Mouse (Mus musculus) frontal cortex, postnatal 36 days (tissue): ENCODE results near the gene Nav2.
A peak's percentile ranks its signal among the peaks of the same experiment; 100 is the strongest.

Source experiments
- DNase-seq, 2 experiments: peaks; one replicate each; pipeline ENCODE4 v3.0.0; 2022; ENCODE audit warnings: low spot score in 2 of 2

The Nav2 gene

DNA sequence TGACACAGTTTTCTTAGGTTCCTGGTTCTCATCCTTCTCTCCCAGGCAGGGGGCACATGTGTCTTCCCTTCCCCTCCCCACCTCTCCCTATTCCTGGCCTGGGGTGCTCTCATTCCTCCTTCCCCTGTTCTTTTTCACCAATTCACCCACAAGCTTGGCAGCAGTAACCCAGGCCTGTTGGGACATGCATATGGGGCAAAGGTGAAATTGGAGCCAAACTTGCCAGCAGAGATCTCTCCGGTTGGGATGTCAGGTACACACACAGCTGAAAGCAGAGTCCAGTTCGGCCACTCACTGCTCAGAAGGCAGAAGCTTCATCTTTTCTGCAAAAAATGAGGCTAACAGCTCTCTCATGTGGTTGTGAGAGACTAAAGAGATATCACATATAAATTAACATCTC is 26.3 kb downstream of the Nav2 start:
- DNase-seq, result no peak

DNA sequence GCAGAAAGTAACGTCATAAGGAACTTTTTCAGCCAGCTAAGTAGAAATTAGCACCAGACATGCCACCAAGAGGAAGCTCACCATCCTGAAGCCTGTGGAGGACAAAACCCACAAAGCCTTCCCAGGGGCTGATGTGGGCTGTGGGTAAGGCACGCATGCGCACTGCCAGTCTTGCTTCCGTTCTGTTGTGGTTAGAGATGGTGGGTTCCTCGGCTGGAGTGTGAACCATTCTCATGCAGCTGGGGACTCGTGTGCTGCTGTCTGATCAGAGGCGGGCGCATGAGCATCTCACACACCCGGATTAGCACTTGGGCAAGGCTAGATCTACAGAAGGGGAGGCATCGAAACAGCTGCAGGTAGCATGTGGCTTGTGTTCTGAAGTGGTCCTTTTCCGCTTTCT is 29.0 kb downstream of the Nav2 start:
- no peak for DNase-seq

DNA sequence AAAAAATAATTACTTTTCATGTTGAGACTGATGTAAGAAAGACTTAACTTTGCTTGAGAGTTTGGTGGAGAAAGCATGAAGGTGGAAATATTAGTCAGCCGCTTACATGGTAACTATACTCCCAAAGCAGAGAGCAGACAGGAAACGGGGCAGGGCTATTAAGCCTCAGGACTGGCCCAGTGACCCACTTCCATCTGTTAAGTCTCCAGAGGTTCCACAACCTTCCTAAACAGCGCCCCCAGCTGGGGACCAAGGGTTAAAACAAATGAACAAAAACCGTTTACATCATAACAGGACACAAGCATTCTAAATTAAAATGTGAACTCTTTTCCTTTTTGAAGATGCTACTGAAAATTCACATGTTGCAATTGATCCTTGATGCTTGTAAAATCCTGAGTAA is 29.7 kb downstream of the Nav2 start:
- DNase-seq, result peak in 1 of 2 experiments; percentile 12

DNA sequence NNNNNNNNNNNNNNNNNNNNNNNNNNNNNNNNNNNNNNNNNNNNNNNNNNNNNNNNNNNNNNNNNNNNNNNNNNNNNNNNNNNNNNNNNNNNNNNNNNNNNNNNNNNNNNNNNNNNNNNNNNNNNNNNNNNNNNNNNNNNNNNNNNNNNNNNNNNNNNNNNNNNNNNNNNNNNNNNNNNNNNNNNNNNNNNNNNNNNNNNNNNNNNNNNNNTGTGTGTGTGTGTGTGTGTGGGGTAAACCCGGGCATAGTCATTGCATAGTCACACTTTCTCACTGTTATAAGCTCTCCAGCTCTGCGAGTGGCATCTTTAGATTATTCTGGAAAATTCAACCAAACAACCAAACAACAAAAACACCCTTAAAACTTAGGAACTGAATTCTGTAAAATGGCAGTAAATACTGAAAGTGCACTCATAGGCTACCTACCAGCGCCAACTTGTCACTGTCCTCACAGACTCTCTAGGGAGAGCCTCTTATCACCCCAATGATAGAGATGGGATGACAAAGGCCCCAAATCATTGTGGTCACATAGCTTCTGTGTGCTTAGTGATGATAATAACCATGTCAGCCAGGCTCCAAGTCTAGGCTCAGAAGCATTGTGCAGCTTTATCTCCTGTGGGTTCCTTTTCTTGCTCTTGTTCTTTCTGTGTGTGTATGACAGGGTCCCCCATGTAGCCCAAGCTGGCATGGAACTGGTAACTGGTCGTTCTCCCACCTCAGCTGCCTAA is 40.0 kb downstream of the Nav2 start:
- no peak for DNase-seq

DNA sequence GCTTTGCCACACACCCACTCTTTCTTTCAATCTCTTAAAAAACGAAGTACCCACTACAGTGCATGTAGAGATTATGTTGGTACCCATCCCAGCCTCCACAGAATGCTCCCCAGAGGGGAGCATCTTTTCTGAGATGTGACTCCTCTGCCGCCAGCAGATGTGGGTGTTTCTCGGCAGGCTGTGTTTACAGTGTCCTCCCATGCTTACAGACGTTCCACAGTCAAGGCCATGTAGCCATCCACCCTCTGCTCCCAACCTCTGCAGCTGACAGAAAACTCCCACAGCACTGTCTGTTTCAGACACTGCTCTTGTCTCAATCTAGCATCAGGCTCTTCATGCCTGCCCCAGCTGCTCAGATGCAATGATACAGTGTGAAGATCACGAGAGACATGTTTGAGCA is 46.0 kb downstream of the Nav2 start:
- no peak for DNase-seq

DNA sequence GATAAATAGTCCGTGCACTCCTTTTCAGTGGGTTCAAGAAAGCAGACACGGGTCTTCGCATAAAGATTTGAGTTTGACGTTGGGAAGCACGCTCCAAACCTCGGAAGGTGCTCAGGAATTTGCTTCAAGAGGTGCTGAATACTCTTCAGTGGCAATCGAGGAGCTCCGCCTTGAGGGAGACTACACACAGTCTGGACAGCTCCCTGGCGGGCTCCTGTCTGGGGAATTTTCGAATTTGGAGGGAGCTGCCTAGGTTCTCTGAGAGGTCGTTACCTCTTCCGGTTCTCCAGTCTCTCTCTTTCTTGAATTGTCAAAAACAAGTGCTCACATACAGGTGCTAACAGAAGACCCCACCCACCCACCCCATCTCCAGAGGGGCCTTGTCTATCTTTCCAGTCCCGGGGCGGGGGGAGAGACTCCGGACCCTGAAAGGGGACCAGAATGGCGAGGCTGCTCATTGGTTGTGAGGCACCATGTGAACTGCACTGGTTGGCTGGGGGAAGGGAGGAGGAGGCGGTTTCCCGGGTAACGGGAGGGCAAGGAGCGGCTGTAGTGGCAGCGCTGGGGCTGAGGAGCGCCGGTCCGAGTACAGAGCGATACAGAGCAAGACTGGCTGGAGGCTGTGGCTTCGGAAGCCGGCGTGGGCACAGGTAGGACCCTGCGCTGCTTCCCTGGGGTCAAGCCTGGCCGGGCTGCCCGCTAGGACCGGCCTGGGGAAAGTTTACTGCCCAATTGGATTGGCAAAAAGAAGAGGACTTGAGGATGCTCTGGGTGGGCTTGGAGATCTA is 50.2 kb downstream of the Nav2 start:
- DNase-seq, result peak; percentile 85 to 88

DNA sequence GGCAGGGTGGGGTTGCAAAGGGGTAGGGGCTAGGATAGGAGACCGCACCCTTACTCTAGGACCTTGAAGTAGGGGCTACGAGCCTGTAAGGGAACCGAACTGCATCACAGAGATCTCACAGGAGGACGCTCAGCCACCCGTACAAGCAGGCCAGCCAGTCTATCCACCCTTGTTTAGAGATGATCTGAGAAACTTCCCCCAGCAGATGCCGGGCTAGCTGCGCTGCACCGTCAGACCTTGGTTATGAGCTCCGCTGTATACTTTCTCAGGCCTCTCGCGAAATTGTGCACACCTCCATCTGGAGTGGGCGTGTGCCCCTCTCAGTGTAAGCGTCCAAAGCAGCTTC is 50.8 kb downstream of the Nav2 start:
- peak in 1 of 2 experiments; percentile 29 for DNase-seq

DNA sequence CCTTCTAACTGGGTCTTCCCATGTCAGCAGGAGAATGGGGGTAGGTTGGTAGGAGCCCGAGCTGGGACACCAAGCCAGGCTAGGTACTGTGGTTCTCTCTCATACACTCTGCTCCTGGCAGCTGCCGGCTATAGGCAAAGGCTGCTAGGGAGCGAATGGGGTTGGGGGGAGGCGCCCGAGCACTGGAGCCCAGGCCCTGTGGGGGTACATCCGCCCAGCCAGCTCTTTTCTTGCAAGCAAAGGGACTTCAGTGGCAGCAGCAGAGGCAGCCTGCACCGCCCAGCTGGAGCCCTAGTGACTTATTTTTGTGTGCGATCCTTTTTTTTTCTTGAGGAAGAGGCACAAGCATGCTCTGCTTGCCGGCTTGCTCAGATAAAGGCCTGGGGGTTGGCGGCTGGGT is 51.6 kb downstream of the Nav2 start:
- no peak for DNase-seq

DNA sequence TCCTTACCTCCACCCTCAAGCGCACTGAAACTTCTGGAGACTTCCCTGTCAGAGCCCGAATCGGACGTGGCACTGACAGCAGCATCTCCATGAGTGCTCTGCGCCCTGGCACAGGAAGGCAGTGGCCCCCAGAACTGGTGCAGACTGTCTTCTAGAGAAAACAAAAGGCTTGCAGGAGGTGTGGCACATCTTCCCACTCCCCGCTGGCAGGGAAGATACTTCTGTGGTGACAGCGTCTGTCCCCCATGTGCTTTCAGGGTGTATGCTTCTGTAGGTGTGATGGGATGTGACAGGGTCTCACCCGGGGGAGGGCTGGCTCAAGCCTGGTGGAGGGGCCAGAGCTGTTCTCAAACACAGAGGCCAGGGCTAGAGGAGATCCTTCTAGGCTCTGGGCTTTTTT is 53.0 kb downstream of the Nav2 start:
- no peak for DNase-seq

DNA sequence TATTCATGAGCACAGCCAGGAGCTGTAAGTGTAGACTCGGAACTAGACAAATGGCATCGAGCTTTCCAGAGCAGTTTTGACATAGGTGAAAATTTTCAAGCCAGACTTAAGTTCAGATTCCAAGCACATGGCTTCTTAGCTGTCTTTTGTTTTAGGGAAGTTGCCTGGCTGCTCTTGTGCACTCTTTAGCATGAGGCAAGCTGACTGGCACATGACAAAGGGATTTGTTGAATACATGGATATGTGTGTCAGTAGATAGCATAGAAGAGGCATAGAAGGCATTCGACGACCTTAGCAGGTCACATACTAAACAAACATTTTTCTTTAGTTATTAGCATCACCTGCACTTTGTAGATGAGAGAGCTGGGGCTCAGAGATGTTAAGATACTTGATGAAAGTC is 53.4 kb downstream of the Nav2 start:
- no peak for DNase-seq

DNA sequence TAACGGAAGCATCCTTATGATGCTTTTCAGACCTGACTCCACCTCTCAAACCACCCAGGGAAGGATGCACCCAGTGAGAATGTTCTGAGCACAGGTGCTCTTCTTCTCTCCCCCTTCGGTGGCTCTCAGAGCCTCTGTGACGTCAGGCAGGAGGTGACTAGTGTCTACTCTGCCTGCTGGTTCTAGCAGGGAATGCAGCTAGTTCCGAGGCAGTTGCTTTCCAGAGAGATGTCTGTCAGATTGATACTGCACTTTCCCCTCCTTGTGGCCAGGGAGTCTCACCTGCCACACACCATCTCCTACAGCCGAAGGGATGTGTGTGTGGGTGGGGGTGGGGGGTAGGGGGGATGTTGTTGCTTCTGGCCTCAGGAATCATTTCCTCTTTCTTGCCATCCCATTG is 54.6 kb downstream of the Nav2 start:
- DNase-seq, result no peak

DNA sequence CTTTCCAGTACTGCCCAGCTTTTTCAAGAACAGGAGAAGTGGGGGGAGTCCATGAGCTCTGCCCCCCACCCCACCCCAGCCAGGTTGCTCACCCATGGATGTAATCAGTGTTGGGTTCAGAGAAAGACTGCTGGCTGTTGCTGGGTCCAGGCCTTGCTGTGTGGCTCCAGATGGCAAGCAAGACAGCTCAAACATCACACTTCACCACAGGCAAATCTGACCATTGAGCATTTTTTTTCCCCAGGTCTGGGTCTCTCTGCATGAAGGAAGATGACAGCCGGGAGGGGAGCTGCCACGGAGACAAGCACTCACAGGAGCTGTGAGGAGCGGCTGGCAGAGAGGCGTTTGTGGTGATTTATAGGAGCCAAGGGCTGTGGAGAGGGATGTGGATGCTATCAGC is 55.0 kb downstream of the Nav2 start:
- DNase-seq, result no peak

DNA sequence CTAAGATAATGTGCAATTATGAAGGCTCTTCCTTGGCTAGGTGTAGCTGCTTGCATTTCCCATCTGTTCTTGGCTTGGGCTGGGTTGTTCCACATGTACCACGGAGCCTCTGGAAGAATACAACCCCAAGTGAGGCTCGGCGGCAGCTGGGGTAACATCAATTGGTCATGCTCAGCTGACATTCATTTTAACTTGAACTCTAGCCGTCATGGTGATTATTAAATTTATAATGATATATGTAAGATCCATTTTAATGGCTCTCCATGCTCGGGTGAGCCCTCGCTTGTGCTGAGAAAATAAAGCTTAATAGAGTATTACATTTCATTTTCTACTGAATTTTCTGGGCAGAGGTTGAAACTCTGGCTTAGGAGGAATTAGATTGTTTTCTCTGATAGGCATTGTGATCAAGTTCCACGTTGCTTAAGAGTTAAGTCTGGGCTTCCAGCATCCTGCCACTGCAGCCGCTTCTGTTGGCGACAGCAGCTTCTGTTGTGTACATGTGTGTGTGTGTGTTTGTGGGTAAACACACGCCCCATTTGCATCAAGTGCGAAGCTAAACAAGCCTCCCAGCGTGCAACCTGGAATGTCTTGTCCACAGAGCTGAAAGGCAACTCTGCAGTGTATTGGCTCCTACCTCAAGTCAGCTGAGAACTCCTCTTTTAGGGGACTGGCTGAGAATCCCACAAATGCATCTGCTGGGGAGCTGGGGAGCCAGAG is 57.4 kb downstream of the Nav2 start:
- no peak for DNase-seq

DNA sequence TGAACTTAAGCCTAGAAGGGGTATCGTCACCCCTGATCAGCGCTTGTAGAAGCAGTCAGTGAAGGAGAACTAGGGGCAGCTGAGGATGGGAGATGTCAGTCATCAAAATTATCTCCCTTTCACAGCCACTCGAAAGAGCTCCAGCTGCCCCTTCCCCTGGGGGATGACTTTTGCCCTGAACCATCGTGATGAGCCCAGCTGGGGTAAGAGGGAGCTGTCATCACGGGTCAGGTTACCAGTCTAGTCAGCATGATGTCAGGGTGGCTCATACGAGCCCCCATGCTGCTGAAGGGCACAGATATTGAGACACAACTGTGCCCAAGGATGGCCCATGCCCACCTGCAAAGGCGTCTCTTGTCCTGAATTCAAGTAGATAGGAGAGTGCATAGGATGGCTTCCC is 72.5 kb downstream of the Nav2 start:
- no peak for DNase-seq

DNA sequence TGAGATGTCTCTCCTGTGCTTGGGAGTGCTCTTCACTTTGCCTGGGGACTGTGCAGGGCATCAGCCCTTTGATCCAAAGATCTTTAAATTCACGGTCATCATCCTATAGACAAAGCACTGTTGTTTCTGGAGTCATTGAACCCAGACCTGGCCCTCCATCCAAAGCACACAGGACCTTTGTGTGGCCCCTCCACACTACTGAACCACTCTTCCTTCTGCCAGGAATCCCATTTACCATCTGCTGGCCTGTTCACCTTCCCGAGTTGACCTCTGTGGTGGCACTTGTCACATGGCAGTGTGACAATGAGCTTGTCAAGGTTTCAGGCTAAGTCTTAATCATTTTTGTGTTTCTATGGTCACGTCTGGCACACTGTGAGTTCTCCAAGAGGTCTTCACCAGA is 73.3 kb downstream of the Nav2 start:
- DNase-seq, result no peak

DNA sequence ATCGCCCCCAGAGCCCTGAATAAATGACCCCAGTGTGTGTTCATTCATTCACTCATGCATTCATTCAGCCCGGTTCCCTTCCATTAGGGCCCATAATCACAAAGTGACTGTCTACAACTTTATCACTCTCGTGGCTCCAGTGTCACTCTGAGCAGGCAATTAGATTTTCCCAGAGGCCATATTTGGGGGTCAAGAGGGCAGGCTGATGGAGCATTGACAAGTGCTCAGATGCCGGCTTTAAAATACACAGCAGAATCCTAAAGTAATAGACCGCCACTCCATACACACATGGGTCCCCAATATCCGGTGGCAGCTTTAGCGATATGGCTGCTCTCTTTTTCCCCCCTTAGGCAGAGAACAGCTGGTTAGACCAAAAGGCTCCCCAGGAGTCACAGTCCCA is 74.1 kb downstream of the Nav2 start:
- no peak for DNase-seq

DNA sequence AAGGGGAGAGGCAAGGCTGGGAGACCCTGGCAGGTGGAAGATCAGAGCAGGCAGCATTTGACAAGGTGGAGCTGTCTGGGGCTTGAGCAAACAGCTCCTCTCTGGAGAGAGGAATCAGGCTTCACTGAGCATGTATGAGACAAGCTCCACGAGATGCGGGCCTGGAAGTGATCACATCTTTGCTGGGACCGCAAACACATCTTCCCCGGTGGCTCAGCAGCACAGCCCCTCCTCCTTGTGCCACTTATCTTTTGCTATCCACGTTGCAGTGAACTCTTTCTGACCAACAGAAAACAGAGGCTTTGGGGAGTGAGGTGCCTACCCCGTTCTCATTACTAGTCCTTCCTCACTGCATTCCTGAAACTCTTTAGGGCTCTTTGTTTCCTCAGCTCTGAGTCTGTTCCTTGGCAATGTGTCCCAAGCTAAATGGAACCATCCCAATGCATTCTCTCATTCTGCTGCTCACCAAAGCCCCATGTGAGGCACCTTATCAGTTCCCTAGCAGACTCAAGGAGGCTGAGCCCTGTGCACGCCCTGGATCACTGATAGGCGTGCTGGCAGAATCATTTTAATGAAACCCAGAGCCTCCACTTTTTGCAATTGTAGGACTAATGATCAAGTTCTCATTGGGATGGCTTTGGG is 83.5 kb downstream of the Nav2 start:
- DNase-seq, result no peak

DNA sequence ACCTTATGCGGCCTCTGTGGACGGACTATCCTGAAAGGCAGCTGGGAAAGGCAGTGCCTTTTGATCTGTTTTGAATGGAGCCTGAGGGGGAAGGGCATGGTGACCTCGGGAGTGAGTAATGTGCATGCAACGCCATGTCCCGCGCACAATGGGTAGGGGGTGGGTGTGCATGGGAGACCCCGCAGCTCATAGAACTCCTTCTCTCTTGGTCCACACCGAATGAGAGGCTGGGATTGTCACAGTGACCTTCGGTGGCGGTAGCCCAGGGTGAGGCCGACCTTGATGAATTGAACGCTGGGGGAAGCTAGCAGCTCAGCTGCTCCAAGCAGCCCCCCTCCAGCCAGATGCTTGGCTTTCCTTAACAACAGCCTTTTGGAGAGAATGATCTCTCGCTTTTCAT is 86.7 kb downstream of the Nav2 start:
- DNase-seq, result no peak

DNA sequence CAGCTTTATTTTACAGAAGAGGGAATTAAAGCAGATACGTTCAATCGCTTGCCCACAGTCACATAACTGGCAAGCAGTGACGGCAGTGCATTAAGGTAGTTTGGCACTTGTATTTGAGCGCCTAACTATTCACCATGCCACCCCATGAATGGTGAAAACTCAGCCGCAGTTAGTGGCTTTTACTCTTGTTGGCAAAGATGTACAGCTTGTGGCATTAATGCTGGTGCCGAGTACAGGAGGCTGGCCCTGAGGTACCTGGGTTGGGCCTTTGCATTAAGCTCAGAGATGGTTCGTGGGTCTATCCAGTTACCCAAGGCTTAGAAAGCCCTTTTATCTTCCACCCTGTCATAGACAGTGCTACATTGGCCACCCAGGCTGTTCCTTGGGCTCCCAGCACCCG is 87.2 kb downstream of the Nav2 start:
- no peak for DNase-seq

DNA sequence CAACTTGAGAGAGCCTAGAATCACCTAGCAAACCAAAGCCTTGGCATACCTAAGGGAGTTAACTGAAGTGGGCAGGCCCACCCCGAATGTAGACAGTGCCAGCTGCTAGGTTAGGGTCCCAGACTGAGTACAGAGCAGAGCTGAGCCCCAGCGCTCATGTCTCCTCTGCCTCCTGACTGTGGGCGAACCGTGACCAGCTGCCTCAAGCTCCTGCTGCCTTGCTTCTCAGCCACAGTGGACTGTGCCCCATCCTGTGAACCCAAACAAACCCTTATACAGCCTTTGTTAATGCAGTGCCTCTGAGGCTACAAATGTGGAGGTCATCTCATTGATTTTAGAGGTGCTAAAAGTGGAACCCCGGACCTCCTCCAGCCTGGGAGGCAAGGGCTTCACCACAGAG is 88.3 kb downstream of the Nav2 start:
- DNase-seq, result no peak

DNA sequence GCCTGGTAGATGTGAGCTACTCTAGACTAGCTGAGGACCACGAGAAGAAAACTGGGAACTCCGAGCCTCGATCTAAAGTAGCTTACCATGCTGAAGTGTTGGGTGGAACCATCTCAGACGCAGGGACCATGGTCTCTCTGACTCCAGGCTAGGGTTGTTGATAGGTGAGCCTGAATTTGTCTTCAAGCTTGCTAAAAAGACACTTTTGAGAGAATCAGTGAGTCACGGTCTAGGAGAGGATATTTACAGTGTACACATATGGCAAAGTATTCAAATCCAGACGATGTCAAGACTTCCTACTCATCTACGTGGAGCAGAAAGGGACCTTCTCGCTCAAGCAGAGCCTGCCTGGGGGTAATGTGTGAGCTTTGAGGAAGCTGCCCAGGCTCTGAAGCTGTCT is 89.6 kb downstream of the Nav2 start:
- no peak for DNase-seq

DNA sequence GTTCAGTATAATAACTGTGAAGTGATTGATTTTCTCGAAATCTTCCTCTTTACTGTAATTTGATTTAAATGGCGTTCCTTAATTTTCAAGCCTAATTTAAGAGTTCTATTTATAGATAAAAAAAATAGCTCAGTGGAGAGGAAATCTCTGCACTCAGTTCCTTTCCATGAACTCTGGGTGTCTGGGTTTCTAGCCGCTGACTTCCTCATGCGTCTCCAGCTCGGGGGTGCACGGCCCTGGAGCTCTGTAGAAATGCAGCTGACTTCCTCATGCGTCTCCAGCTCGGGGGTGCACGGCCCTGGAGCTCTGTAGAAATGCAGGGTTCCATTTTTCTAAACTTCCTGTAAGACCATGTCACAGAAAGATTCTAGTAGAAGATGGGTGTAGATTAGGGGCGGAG is 90.1 kb downstream of the Nav2 start:
- DNase-seq, result no peak

DNA sequence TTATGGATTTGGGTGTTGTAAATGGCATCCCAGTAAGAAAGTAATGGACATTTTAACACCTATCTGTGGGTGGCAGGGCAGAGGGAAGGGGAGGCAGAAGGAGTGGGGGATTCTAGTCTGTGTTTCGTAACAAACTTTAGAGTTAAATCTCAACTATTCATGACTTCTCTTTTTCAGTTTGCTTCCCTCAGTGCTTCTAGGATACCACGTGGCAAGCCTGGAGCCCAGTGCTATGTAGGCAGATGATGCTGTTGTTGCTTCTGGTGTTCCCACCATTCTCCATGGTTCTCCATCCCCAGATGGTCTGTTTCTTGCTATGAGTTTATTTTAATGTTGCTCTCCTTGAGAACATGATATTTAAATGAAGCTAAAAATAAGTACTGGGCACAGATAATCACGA is 92.3 kb downstream of the Nav2 start:
- peak; percentile 42 to 77 for DNase-seq
